Mouse (Mus musculus) MEL (cell line): ENCODE data around the gene Brd7. TPM values are rescaled to one million over a fixed set of nuclear protein-coding genes. Genes with fewer than 3 reads are reported as not detected.

Source experiments
- DNase-seq: peaks from one replicate; pipeline ENCODE4 v3.0.0; 2011; ENCODE audit warnings: low read depth, low spot score
- H3K27ac ChIP-seq: 2 replicates; pipeline ENCODE4 v1.5.1; 2012; ENCODE audit warnings: low read depth, mild to moderate bottlenecking, control low read depth, low read length, moderate library complexity; ENCODE audit not compliant: control insufficient read depth
- H3K27me3 ChIP-seq, 2 experiments: fragments of 150-350 bp in 1 of 2; sonication (generic) in 1 of 2; 2 replicates each; pipeline ENCODE4 v1.6.1; 2012; ENCODE audit warnings: low read length in 2 of 2, mild to moderate bottlenecking in 2 of 2, improper control_type of control experiment in 1 of 2, moderate library complexity in 1 of 2; ENCODE audit not compliant: insufficient read depth in 2 of 2, control insufficient read depth in 1 of 2
- H3K36me3 ChIP-seq, 2 experiments: 2 replicates each; pipeline ENCODE4 v1.6.1; 2012 to 2014; ENCODE audit warnings: low read length in 2 of 2, improper control_type of control experiment in 1 of 2, inconsistent platforms in 1 of 2, mild to moderate bottlenecking in 1 of 2; ENCODE audit not compliant: insufficient read depth in 2 of 2, control insufficient read depth in 1 of 2
- H3K4me1 ChIP-seq, 2 experiments: fragments of 150-350 bp in 1 of 2; sonication (generic) in 1 of 2; 2 replicates each; pipeline ENCODE4 v1.6.1; 2012; ENCODE audit warnings: low read length in 2 of 2, improper control_type of control experiment in 1 of 2, mild to moderate bottlenecking in 1 of 2; ENCODE audit not compliant: insufficient read depth in 2 of 2, control insufficient read depth in 1 of 2
- H3K4me3 ChIP-seq, 2 experiments: fragments of 150-350 bp in 1 of 2; sonication (generic) in 1 of 2; 2 replicates each; pipeline ENCODE4 v1.5.1; 2012; ENCODE audit warnings: low read depth in 2 of 2, low read length in 2 of 2, mild to moderate bottlenecking in 2 of 2, moderate library complexity in 2 of 2, control low read depth in 1 of 2, improper control_type of control experiment in 1 of 2; ENCODE audit not compliant: control insufficient read depth in 1 of 2, insufficient read depth in 1 of 2
- H3K79me2 ChIP-seq: 2 replicates; pipeline ENCODE4 v1.6.1; 2012; ENCODE audit warnings: mild to moderate bottlenecking, low read length, moderate library complexity; ENCODE audit not compliant: control insufficient read depth, poor library complexity, insufficient read depth
- H3K9ac ChIP-seq: 2 replicates; pipeline ENCODE4 v1.6.1; 2012; ENCODE audit warnings: low read depth, mild to moderate bottlenecking, control low read depth, low read length, moderate library complexity; ENCODE audit not compliant: control insufficient read depth, poor library complexity, severe bottlenecking
- H3K9me3 ChIP-seq: fragments of 150-350 bp; sonication (generic); replicated peaks from 2 replicates; pipeline ENCODE4 v1.6.1; 2012; ENCODE audit warnings: mild to moderate bottlenecking, low read length, improper control_type of control experiment, moderate library complexity; ENCODE audit not compliant: insufficient read depth
- CHD1 ChIP-seq: IDR thresholded peaks from 2 replicates; pipeline ENCODE4 v1.6.1; 2012; ENCODE audit warnings: low read depth, mild to moderate bottlenecking, inconsistent platforms, low read length, improper control_type of control experiment
- CHD2 ChIP-seq: IDR thresholded peaks from 2 replicates; pipeline ENCODE4 v1.6.1; 2011; ENCODE audit warnings: low read length, improper control_type of control experiment
- CTCF ChIP-seq, 3 experiments: IDR thresholded peaks in 2 of 3; conservative IDR thresholded peaks in 1 of 3; 2 replicates each; pipeline ENCODE4 v1.5.1; 2011 to 2012; ENCODE audit warnings: low read length in 3 of 3, low read depth in 2 of 3, mild to moderate bottlenecking in 2 of 3, improper control_type of control experiment in 1 of 3, inconsistent platforms in 1 of 3, mixed read lengths in 1 of 3, moderate library complexity in 1 of 3; ENCODE audit not compliant: control insufficient read depth in 1 of 3, insufficient read depth in 1 of 3, poor library complexity in 1 of 3, severe bottlenecking in 1 of 3
- E2F4 ChIP-seq: IDR thresholded peaks from 2 replicates; pipeline ENCODE4 v1.6.1; 2011; ENCODE audit warnings: low read depth, low read length, improper control_type of control experiment, borderline replicate concordance
- EP300 ChIP-seq, 2 experiments: IDR thresholded peaks; 2 replicates each; pipeline ENCODE4 v1.6.1; 2011; ENCODE audit warnings: improper control_type of control experiment in 2 of 2, low read length in 2 of 2, low read depth in 1 of 2, mild to moderate bottlenecking in 1 of 2
- ETS1 ChIP-seq: IDR thresholded peaks from 2 replicates; pipeline ENCODE4 v1.6.1; 2012; ENCODE audit warnings: low read depth, mild to moderate bottlenecking, inconsistent platforms, low read length, improper control_type of control experiment, moderate library complexity
- GABPA ChIP-seq: IDR thresholded peaks from 2 replicates; pipeline ENCODE4 v1.6.1; 2012; ENCODE audit warnings: low read depth, mild to moderate bottlenecking, inconsistent platforms, low read length, improper control_type of control experiment, moderate library complexity
- GATA1 ChIP-seq: IDR thresholded peaks from 2 replicates; pipeline ENCODE4 v1.6.1; 2011; ENCODE audit warnings: low read depth, low read length, improper control_type of control experiment
- HCFC1 ChIP-seq: IDR thresholded peaks from 2 replicates; pipeline ENCODE4 v1.6.1; 2012; ENCODE audit warnings: low read depth, mild to moderate bottlenecking, inconsistent platforms, low read length, improper control_type of control experiment, moderate library complexity
- JUND ChIP-seq: IDR thresholded peaks from 2 replicates; pipeline ENCODE4 v1.6.1; 2011; ENCODE audit warnings: low read depth, mild to moderate bottlenecking, improper control_type of control experiment, low read length
- KAT2A ChIP-seq: conservative IDR thresholded peaks from 2 replicates; pipeline ENCODE4 v1.6.1; 2012; ENCODE audit warnings: low read depth, low read length, improper control_type of control experiment, inconsistent platforms
- MAFK ChIP-seq: IDR thresholded peaks from 2 replicates; pipeline ENCODE4 v1.6.1; 2011; ENCODE audit warnings: low read depth, mild to moderate bottlenecking, low read length, improper control_type of control experiment, borderline replicate concordance
- MAZ ChIP-seq: IDR thresholded peaks from 2 replicates; pipeline ENCODE4 v1.6.1; 2012; ENCODE audit warnings: low read depth, mild to moderate bottlenecking, inconsistent platforms, low read length, improper control_type of control experiment
- MXI1 ChIP-seq: IDR thresholded peaks from 2 replicates; pipeline ENCODE4 v1.6.1; 2011; ENCODE audit warnings: mild to moderate bottlenecking, low read depth, low read length, improper control_type of control experiment
- NELFE ChIP-seq: IDR thresholded peaks from 2 replicates; pipeline ENCODE4 v1.6.1; 2011; ENCODE audit warnings: low read depth, low read length, improper control_type of control experiment
- NRF1 ChIP-seq: IDR thresholded peaks from 2 replicates; pipeline ENCODE4 v1.6.1; 2014; ENCODE audit warnings: low read depth, mild to moderate bottlenecking, inconsistent platforms, low read length, improper control_type of control experiment, moderate library complexity; ENCODE audit not compliant: poor library complexity, insufficient read depth, severe bottlenecking
- POLR2AphosphoS2 ChIP-seq: IDR thresholded peaks from 2 replicates; pipeline ENCODE4 v1.6.1; 2011; ENCODE audit warnings: low read length, improper control_type of control experiment
- POLR2AphosphoS5 ChIP-seq: IDR thresholded peaks from 2 replicates; pipeline ENCODE4 v1.6.1; 2012; ENCODE audit warnings: low read depth, borderline replicate concordance, mild to moderate bottlenecking, inconsistent platforms, low read length, moderate library complexity, mixed read lengths
- RAD21 ChIP-seq: IDR thresholded peaks from 2 replicates; pipeline ENCODE4 v1.6.1; 2011; ENCODE audit warnings: mild to moderate bottlenecking, low read depth, low read length, improper control_type of control experiment
- SIN3A ChIP-seq: IDR thresholded peaks from 2 replicates; pipeline ENCODE4 v1.6.1; 2012; ENCODE audit warnings: low read length, improper control_type of control experiment, inconsistent platforms
- TAL1 ChIP-seq: IDR thresholded peaks from 2 replicates; pipeline ENCODE4 v1.6.1; 2012; ENCODE audit warnings: mild to moderate bottlenecking, inconsistent platforms, low read length, moderate library complexity, mixed read lengths
- USF2 ChIP-seq, 2 experiments: IDR thresholded peaks; 2 replicates each; pipeline ENCODE4 v1.6.1; 2011 to 2012; ENCODE audit warnings: improper control_type of control experiment in 2 of 2, low read length in 2 of 2, borderline replicate concordance in 1 of 2, inconsistent platforms in 1 of 2, low read depth in 1 of 2, mild to moderate bottlenecking in 1 of 2; ENCODE audit not compliant: insufficient read depth in 1 of 2
- polyA plus RNA-seq, 2 experiments: library from polyadenylated mRNA; stranded (reverse) in 1 of 2; unstranded in 1 of 2; fragments of >175 nt in 1 of 2; fragments of >200 nt in 1 of 2; gene quantifications; 2 replicates each; pipeline versions ENCODE4 v1.2.1 to v1.2.4; 2012; ENCODE audit warnings: low replicate concordance in 2 of 2, low read depth in 1 of 2; ENCODE audit not compliant: insufficient read length in 2 of 2, insufficient read depth in 1 of 2, missing spikeins in 1 of 2
- total RNA-seq: library from RNA; depleted of rRNA; stranded (reverse); fragments of 300-350 nt; gene quantifications from 2 replicates; pipeline ENCODE4 v1.2.3, GENCODE M21; 2012

Brd7 gene
- total and polyA plus RNA-seq, 3 experiments: 40.0 to 192 (median 89.0) TPM

DNA sequence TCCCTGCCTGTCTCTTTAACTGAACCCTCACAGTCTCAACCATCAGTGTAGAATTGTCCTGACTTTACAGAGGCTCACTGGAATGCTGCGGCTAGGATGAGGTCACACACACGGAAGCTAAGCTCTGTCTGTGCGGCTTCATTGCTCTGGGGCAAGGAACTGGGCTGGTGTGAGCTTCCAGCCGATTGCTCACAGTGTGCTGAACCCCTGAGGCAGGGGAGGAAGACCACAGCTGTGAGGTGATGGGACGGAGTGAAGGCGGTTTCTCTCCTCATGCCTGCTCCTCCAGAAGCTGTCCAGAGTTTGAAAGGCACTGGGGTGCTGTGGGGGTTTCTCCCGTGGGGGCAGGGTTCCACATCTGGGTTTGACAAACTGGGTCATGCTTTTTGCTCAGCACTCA, 77.3 kb downstream of the Brd7 start:
- Histone ChIP-seq H3K9me3 (no peaks in the 10 kb centered on the region), H3K4me3 (no peak overlapping the region), H3K27me3 (no peaks in the 10 kb centered on the region), H3K27ac (no peak overlapping the region), H3K4me1 (peaks cover 16 to 34% of the 10 kb centered on the region in 2 experiments), H3K79me2 (peaks cover 16% of the 10 kb centered on the region), H3K9ac (no peak overlapping the region), H3K36me3 (peaks cover 0 to 35% of the 10 kb centered on the region in 2 experiments; a peak in 2 of 4 replicates)
- TF ChIP-seq E2F4 (no peak), HCFC1 (no peak), CHD2 (no peak)
- DNase-seq: no peak

DNA sequence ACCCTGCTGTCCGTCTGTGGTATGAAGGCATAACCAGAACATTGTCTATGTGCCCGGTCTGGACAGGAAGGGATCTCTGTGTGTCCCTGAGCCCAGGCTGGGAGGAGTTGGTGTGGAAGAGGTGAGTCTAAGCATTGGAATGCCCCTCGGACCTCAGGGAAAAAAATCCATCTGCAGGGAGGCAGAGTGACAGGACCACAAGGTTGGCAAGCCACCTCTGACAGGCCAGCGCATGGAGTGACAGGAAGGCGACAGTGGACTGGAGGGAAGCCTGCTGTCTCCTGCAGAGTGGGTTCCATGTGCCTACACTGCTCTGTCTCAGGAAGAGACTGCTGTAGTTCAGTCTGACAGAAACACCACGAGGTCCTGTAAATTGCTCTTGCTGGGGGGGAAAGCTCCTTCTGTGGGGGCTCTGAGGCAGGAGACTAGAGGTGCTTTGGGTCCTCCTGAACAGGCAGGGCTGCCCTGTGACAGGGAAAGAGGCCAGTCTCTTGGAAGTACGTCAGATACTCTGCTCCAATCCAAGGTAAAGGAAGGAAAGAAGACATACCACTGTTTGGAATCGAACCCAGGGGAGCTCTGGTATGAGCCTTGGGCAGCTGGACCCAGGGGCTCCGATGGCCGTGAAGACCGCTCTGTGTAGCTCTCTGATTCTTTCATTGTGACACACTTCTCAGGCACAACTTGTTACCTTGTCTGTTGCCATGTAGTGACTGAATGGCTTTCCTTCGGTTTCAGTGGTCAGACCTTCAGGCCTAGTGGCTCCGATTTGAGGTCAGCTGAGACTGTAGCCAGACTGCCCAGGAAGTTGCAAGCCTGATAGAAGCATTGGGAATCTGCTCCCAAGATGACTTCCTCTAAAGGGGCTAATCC, 78.5 kb downstream of the Brd7 start:
- no peak overlapping the region for H3K27ac ChIP-seq
- H3K4me1 ChIP-seq: peaks cover 17 to 41% of the 10 kb centered on the region in 2 experiments
- H3K27me3 ChIP-seq: no peaks in the 10 kb centered on the region
- H3K9me3 ChIP-seq: no peaks in the 10 kb centered on the region
- TF ChIP-seq RAD21: no peak
- no peak for TF ChIP-seq KAT2A
- TF ChIP-seq GATA1: no peak
- no peak for TF ChIP-seq POLR2AphosphoS2
- TF ChIP-seq MAFK: no peak
- no peak for TF ChIP-seq USF2 (IDR thresholded peaks at IDR 0.05; ENCODE audit: borderline replicate concordance in 1 of 2, insufficient read depth in 1 of 2, low read depth in 1 of 2, low read length in 2 of 2)
- no peak for TF ChIP-seq GABPA
- no peak for TF ChIP-seq TAL1
- no peak for TF ChIP-seq SIN3A
- no peak for TF ChIP-seq POLR2AphosphoS5
- TF ChIP-seq CTCF (IDR thresholded peaks at IDR 0.05 in 2 of 3, conservative IDR thresholded peaks at IDR 0.05 in 1 of 3; ENCODE audit: control insufficient read depth in 1 of 3, insufficient read depth in 1 of 3, low read depth in 2 of 3, low read length in 3 of 3, poor library complexity in 1 of 3, severe bottlenecking in 1 of 3): no peak
- no peak for TF ChIP-seq MXI1
- no peak for TF ChIP-seq CHD1
- TF ChIP-seq MAZ: no peak
- TF ChIP-seq EP300 (IDR thresholded peaks at IDR 0.05; ENCODE audit: low read depth in 1 of 2, low read length in 2 of 2): no peak
- no peak for TF ChIP-seq CHD2
- TF ChIP-seq NELFE: no peak
- TF ChIP-seq NRF1: no peak
- TF ChIP-seq JUND: no peak
- no peak for TF ChIP-seq ETS1
- H3K36me3 ChIP-seq: peaks cover 0 to 36% of the 10 kb centered on the region in 2 experiments; a peak in 2 of 4 replicates
- no peak for DNase-seq
- H3K79me2 ChIP-seq: peaks cover 14% of the 10 kb centered on the region
- no peak overlapping the region for H3K9ac ChIP-seq
- H3K4me3 ChIP-seq: no peak overlapping the region
